Mouse (Mus musculus) CD4-positive, CD25-positive, alpha-beta regulatory T cell, adult 2 months (primary cell): ENCODE results near the gene Arhgap10.

Source experiments
- DNase-seq: peaks from one replicate; pipeline ENCODE4 v3.0.0-alpha.2; 2012; ENCODE audit warnings: low read depth, low spot score

The Arhgap10 gene

GRCm38 (mm10) chr8:77516845-77517244, 908 bp downstream of the Arhgap10 start:
- peak; percentile 30 for DNase-seq

- DNase-seq: no peak
These were observed 2.0 kb downstream of the Arhgap10 start for GRCm38 (mm10) chr8:77515786-77516185.

- no peak for DNase-seq
These were observed 2.6 kb downstream of the Arhgap10 start for GRCm38 (mm10) chr8:77515201-77515600.

GRCm38 (mm10) chr8:77511750-77512493, 5.8 kb downstream of the Arhgap10 start:
- no peak for DNase-seq

GRCm38 (mm10) chr8:77510426-77510825, 7.3 kb downstream of the Arhgap10 start:
- DNase-seq: no peak

- peak; percentile 24 for DNase-seq
These were observed 8.7 kb downstream of the Arhgap10 start for GRCm38 (mm10) chr8:77509044-77509443.

- no peak for DNase-seq
These were observed 10.2 kb downstream of the Arhgap10 start for GRCm38 (mm10) chr8:77507510-77508035.

- no peak for DNase-seq
These were observed 11.2 kb downstream of the Arhgap10 start for GRCm38 (mm10) chr8:77506539-77506938.

- DNase-seq: no peak
These were observed 15.2 kb downstream of the Arhgap10 start for GRCm38 (mm10) chr8:77502547-77502946.

GRCm38 (mm10) chr8:77501131-77501530, 16.6 kb downstream of the Arhgap10 start:
- no peak for DNase-seq

- no peak for DNase-seq
These were observed 17.5 kb downstream of the Arhgap10 start for GRCm38 (mm10) chr8:77500264-77500663.

GRCm38 (mm10) chr8:77497442-77497841, 20.3 kb downstream of the Arhgap10 start:
- no peak for DNase-seq

- no peak for DNase-seq
These were observed 21.5 kb downstream of the Arhgap10 start for GRCm38 (mm10) chr8:77496253-77496652.

GRCm38 (mm10) chr8:77494376-77495328, 23.1 kb downstream of the Arhgap10 start:
- DNase-seq: no peak

GRCm38 (mm10) chr8:77492356-77493058, 25.2 kb downstream of the Arhgap10 start:
- DNase-seq: peak; percentile 24

- no peak for DNase-seq
These were observed 26.4 kb downstream of the Arhgap10 start for GRCm38 (mm10) chr8:77491231-77491923.

- no peak for DNase-seq
These were observed 27.5 kb downstream of the Arhgap10 start for GRCm38 (mm10) chr8:77490095-77490781.

- DNase-seq: no peak
These were observed 28.5 kb downstream of the Arhgap10 start for GRCm38 (mm10) chr8:77489235-77489634.

- no peak for DNase-seq
These were observed 29.5 kb downstream of the Arhgap10 start for GRCm38 (mm10) chr8:77488215-77488606.

GRCm38 (mm10) chr8:77487590-77488214, 30.1 kb downstream of the Arhgap10 start:
- DNase-seq: no peak
